Mouse (Mus musculus) spleen, adult 2 months (tissue): ENCODE measurements around the gene Pax5.

Experiments
- CTCF ChIP-seq: fragments of 200-500 bp; IDR thresholded peaks from 2 replicates; pipeline ENCODE4 v1.5.1; 2011; ENCODE audit warnings: mild to moderate bottlenecking, inconsistent platforms; ENCODE audit not compliant: insufficient read depth, insufficient read length, insufficient replicate concordance; ENCODE audit errors: extremely low read depth
- POLR2A ChIP-seq: fragments of 200-500 bp; IDR thresholded peaks from 2 replicates; pipeline ENCODE4 v1.6.1; 2011; ENCODE audit warnings: low read depth, low read length, inconsistent platforms

DNA sequence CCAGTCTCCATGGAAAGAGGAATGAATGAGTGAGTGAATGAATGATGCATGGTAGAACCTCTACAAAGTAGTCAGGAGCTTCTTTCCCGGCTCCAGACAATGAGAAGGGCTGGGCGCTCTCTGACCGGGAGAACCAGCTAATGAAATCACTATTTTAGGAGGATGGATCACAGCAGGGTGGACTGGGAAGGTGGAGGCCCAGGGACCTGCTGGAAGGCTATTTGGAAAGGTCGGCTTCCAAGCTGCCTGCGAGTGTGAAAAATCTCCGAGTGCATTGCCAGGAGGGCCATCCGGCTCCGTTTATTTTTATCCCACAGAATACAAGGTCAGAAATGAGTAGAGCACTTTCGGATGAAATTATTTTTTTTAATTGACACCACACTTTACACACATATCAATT, 112.3 kb downstream of the Pax5 start:
- TF ChIP-seq POLR2A (no peak), CTCF (no peak)
